Mouse (Mus musculus): ENCODE data around the gene Dnah3. TPM values are rescaled to one million over a fixed set of nuclear protein-coding genes. Genes with fewer than 3 reads are reported as not detected.

The Dnah3 gene
- polyA plus RNA-seq, 1 experiment from 2014 or later = not detected

DNA sequence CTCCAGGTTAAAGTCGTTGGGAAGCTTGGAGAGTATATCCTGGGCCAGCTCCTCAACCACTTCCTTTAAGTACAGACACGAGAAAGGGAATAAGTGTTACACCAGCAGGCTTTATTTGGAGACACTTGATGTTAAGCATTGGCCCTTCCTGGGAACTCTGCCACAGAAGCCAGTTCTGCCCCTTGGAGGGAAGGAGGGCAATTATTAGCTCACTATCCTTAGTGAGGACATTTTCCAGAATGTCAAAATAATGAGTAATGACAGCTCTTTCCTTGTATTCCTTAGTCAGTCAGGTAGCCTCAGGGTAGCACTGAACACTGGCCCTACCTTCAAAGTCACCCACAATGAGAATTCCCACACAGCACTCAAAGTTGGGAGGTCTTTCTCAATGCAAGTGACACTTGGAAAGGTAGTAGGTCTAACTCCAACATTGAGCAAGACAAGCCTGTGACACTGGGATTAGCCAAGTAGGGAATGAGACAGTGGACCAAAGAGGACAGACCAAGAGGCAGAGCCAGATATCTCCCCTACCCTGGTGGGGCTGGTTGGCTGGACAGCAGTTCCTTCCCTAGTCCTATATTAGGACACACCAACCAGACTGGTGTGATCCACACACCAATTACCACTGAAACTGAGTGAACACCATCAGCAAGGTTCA is 166.2 kb downstream of the Dnah3 start:
- Histone ChIP-seq H3K27me3 (ENCODE audit: insufficient read depth, low read length) (no peaks in the 10 kb centered on the region), H3K4me2 (ENCODE audit: low read depth, low read length) (no peak overlapping the region), H3K4me1 (ENCODE audit: insufficient read depth) (no peaks in the 10 kb centered on the region), H3K36me3 (replicated peaks; ENCODE audit: insufficient read depth, low read length) (no peaks in the 10 kb centered on the region), H3K27ac (ENCODE audit: low read depth) (no peak overlapping the region), H3K9me3 (ENCODE audit: low read length) (no peaks in the 10 kb centered on the region), H3K4me3 (ENCODE audit: low read depth, low read length) (no peak overlapping the region), H3K9ac (replicated peaks) (no peak overlapping the region)
- no peak for TF ChIP-seq EP300 (IDR thresholded peaks at IDR 0.05; ENCODE audit: low read depth)
- TF ChIP-seq CTCF (IDR thresholded peaks at IDR 0.05; ENCODE audit: low read depth) = no peak
- ATAC-seq = no peak
- no peak for DNase-seq
- 45% methylated on average over 2 of the region's 2 CpGs for WGBS (ENCODE audit: insufficient replicate concordance)

DNA sequence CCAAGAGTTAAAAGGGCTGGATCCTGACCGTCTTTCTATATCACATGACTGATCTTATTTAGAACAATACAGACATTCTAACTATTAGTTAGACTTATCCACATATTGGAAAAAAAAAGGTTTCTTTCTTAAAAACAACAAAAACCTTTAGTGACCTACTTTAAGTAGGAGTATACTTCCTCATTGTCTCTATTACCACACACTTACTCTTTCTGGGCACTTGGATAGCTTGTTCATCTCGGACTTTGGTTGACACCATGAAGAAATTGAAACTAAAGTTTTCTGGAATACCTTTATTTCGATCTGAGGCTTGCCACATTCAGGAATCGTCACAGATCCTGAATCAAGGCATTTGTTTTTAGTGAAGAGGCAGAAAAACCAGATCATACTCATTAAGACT is 174.0 kb downstream of the Dnah3 start:
- WGBS (ENCODE audit: insufficient replicate concordance) = 66% methylated on average over 4 of the region's 4 CpGs
- H3K27me3 ChIP-seq (ENCODE audit: insufficient read depth, low read length) = no peaks in the 10 kb centered on the region
- TF ChIP-seq CTCF (IDR thresholded peaks at IDR 0.05; ENCODE audit: low read depth) (no peak), EP300 (IDR thresholded peaks at IDR 0.05; ENCODE audit: low read depth) (no peak)
- H3K36me3 ChIP-seq (replicated peaks; ENCODE audit: insufficient read depth, low read length) = no peaks in the 10 kb centered on the region
- no peaks in the 10 kb centered on the region for H3K4me1 ChIP-seq (ENCODE audit: insufficient read depth)
- DNase-seq = no peak
- ATAC-seq = no peak
- H3K27ac ChIP-seq (ENCODE audit: low read depth) = no peak overlapping the region
- no peaks in the 10 kb centered on the region for H3K9me3 ChIP-seq (ENCODE audit: low read length)
- no peak overlapping the region for H3K4me2 ChIP-seq (ENCODE audit: low read depth, low read length)
- H3K9ac ChIP-seq (replicated peaks) = no peak overlapping the region
- H3K4me3 ChIP-seq (ENCODE audit: low read depth, low read length) = no peak overlapping the region

DNA sequence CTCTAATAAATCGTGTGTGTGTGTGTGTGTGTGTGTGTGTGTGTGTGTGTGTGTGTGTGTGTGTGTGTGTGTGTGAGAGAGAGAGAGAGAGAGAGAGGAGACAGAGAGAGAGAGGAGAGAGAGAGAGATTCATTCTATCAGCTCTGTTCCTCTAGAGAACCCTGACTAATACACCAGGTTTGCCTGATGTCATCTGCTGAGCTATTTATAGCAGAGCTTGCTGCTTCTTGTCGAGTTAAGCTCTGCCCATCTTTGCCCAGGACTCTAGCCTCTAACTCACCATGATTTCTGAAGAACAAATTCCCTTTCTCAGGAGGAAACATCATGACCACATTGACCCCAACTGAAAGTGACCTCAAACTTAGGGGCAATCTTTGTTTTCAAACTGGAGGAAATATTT is 174.6 kb downstream of the Dnah3 start:
- ATAC-seq = no peak
- Histone ChIP-seq H3K4me2 (ENCODE audit: low read depth, low read length) (no peak overlapping the region), H3K4me1 (ENCODE audit: insufficient read depth) (no peaks in the 10 kb centered on the region), H3K9me3 (ENCODE audit: low read length) (no peaks in the 10 kb centered on the region), H3K27me3 (ENCODE audit: insufficient read depth, low read length) (no peaks in the 10 kb centered on the region), H3K9ac (replicated peaks) (no peak overlapping the region), H3K4me3 (ENCODE audit: low read depth, low read length) (no peak overlapping the region), H3K27ac (ENCODE audit: low read depth) (no peak overlapping the region), H3K36me3 (replicated peaks; ENCODE audit: insufficient read depth, low read length) (no peaks in the 10 kb centered on the region)
- TF ChIP-seq CTCF (IDR thresholded peaks at IDR 0.05; ENCODE audit: low read depth) (no peak), EP300 (IDR thresholded peaks at IDR 0.05; ENCODE audit: low read depth) (no peak)
- DNase-seq = no peak
- WGBS (ENCODE audit: insufficient replicate concordance) = 33% methylated on average over 2 of the region's 2 CpGs

DNA sequence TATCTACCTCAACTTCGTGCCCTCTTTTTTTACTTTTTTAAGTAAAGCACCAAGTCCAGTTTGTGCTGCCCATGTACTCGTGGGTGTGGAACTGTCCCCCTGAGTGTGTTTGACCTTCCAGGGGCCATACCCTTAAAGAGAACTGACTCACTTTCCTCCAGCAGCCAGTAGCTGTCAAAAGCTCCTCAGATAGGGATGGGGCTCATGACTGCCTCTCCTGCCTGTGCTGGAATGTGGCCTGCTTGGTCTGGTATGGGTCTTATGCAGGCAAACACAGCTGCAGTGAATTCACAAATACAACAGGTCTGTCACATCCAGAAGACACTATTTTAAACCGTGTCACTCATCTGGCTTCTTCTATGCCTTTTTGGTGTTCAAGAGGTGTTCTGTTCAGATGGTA is 183.4 kb downstream of the Dnah3 start:
- no peak overlapping the region for H3K27ac ChIP-seq (ENCODE audit: low read depth)
- H3K36me3 ChIP-seq (replicated peaks; ENCODE audit: insufficient read depth, low read length) = no peaks in the 10 kb centered on the region
- TF ChIP-seq EP300 (IDR thresholded peaks at IDR 0.05; ENCODE audit: low read depth) = no peak
- TF ChIP-seq CTCF (IDR thresholded peaks at IDR 0.05; ENCODE audit: low read depth) = no peak
- no peak for ATAC-seq
- no peaks in the 10 kb centered on the region for H3K4me1 ChIP-seq (ENCODE audit: insufficient read depth)
- no peak overlapping the region for H3K4me2 ChIP-seq (ENCODE audit: low read depth, low read length)
- H3K9ac ChIP-seq (replicated peaks) = no peak overlapping the region
- no peak for DNase-seq
- WGBS (ENCODE audit: insufficient replicate concordance) = 65% methylated on average over 3 of the region's 3 CpGs
- no peak overlapping the region for H3K4me3 ChIP-seq (ENCODE audit: low read depth, low read length)
- H3K27me3 ChIP-seq (ENCODE audit: insufficient read depth, low read length) = no peaks in the 10 kb centered on the region
- no peaks in the 10 kb centered on the region for H3K9me3 ChIP-seq (ENCODE audit: low read length)

DNA sequence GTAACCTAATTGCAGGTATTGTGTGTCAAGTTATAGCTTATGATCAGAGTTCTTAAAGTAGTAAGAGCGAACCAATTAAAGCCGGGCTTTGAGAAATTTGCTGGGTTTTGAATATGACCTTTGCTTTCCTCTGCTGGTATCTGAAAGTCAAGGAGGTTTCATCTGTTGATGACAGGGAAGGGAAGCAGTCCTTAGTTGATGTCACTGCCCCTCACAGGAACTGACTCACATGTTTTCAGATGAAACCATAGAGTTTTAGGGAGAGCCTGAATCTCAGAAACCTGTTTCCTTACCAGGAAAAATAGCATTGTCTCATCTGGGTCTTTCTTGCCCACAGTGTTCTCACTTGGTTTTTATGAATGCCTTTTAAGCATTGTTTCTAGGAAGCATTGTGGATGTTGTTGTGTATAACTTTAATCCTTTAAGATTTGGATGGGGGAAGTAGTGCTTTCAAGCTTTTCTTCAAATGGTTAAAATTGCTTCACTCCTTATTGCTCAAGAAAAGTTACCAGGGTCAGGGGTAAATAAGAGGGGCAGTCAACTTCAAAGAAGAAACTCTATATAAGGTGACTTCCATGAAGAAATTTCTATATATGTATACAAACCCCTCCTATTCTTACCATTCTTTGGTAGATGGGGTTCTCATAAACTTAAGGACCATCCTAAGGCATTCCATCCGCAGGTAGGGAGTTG is 188.4 kb downstream of the Dnah3 start:
- no peak overlapping the region for H3K9ac ChIP-seq (replicated peaks)
- 82% methylated on average over 3 of the region's 3 CpGs for WGBS (ENCODE audit: insufficient replicate concordance)
- no peak for ATAC-seq
- H3K9me3 ChIP-seq (ENCODE audit: low read length) = no peaks in the 10 kb centered on the region
- no peak overlapping the region for H3K4me3 ChIP-seq (ENCODE audit: low read depth, low read length)
- no peaks in the 10 kb centered on the region for H3K27me3 ChIP-seq (ENCODE audit: insufficient read depth, low read length)
- no peak for DNase-seq
- no peak for TF ChIP-seq CTCF (IDR thresholded peaks at IDR 0.05; ENCODE audit: low read depth)
- no peak for TF ChIP-seq EP300 (IDR thresholded peaks at IDR 0.05; ENCODE audit: low read depth)
- no peak overlapping the region for H3K4me2 ChIP-seq (ENCODE audit: low read depth, low read length)
- no peaks in the 10 kb centered on the region for H3K4me1 ChIP-seq (ENCODE audit: insufficient read depth)
- H3K27ac ChIP-seq (ENCODE audit: low read depth) = no peak overlapping the region
- no peaks in the 10 kb centered on the region for H3K36me3 ChIP-seq (replicated peaks; ENCODE audit: insufficient read depth, low read length)

DNA sequence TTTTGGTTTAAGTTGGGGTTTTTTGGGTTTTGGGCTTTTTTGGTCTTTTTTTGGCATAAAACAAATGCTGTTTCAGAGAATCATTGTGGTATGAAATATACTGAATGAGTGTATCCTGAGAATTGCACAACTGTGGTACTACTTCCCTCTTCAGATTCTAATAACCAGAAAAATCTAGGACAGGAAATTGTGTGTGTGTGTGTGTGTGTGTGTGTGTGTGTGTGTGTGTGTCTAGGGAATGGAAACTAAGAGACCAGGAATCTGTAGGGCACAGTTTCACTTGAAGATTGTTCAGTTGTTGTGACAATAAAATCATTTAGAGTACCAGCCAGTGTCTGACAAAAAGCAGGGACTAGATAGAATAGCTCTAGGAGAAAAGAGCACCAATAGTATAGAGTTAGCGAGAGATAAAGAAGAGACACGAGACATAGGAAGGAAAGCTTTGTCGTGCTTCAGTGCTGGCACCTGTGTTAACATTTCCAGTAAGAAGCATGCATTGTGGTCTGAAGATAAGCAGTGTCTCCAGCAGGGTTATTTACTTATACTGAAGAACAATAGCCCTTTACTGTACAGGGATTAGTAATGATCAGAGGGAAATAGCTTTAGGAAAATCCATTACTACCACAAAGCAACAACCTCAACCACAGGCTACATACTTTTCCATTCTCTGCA is 195.6 kb downstream of the Dnah3 start:
- ATAC-seq (no peak), DNase-seq (no peak)
- Histone ChIP-seq H3K36me3 (replicated peaks; ENCODE audit: insufficient read depth, low read length) (no peaks in the 10 kb centered on the region), H3K4me3 (ENCODE audit: low read depth, low read length) (no peak overlapping the region), H3K27ac (ENCODE audit: low read depth) (no peak overlapping the region), H3K4me2 (ENCODE audit: low read depth, low read length) (no peak overlapping the region), H3K27me3 (ENCODE audit: insufficient read depth, low read length) (no peaks in the 10 kb centered on the region), H3K9ac (replicated peaks) (no peak overlapping the region), H3K4me1 (ENCODE audit: insufficient read depth) (peaks cover 9% of the 10 kb centered on the region), H3K9me3 (ENCODE audit: low read length) (no peaks in the 10 kb centered on the region)
- 32% methylated on average over 3 of the region's 3 CpGs for WGBS (ENCODE audit: insufficient replicate concordance)
- no peak for TF ChIP-seq CTCF (IDR thresholded peaks at IDR 0.05; ENCODE audit: low read depth)
- no peak for TF ChIP-seq EP300 (IDR thresholded peaks at IDR 0.05; ENCODE audit: low read depth)

All from liver, postnatal 0 days (tissue).